Mouse (Mus musculus) Patski (cell line): Measurements from ENCODE around the gene Opn4. TPM values are rescaled to one million over a fixed set of nuclear protein-coding genes. Genes with fewer than 3 reads are reported as not detected.

Experiments used
- ATAC-seq: fragments of 100-300 bp; one replicate; pipeline ENCODE4 v1.8.0; 2021
- CTCF ChIA-PET: fragments of 350-600 bp; sonication (Branson Sonifier 250); formaldehyde crosslinking; loops from one replicate; lab custom pipeline; 2022; ENCODE audit warnings: inconsistent platforms; lab: Charles Lee
- POLR2A ChIA-PET: fragments of 350-600 bp; sonication (Branson Sonifier 250); formaldehyde crosslinking; loops from one replicate; lab custom pipeline; 2022; ENCODE audit warnings: antibody characterized with exemption, inconsistent platforms; lab: Charles Lee
- DNase-seq: peaks from one replicate; pipeline ENCODE4 v3.0.0-alpha.2; 2011; ENCODE audit warnings: low read depth, low spot score
- H3K27me3 ChIP-seq: fragments of 371-371 bp; one replicate; pipeline ENCODE4 v1.5.1; 2021
- CTCF ChIP-seq: fragments of 100-300 bp; IDR thresholded peaks from one replicate; pipeline ENCODE4 v1.5.1; 2021
- in situ Hi-C: fragments of 300-500 bp; cut with MboI; formaldehyde crosslinking; loops from 3 replicates; pipeline ENCODE4 v1.11.1; 2018; ENCODE audit warnings: low pct_unique_long_range_greater_than_20kb, mixed read lengths
- polyA plus RNA-seq: library from polyadenylated mRNA; unstranded; gene quantifications from one replicate; pipeline ENCODE4 v1.2.3, GENCODE M21; 2021

The Opn4 gene
- polyA plus RNA-seq, result not detected

DNA sequence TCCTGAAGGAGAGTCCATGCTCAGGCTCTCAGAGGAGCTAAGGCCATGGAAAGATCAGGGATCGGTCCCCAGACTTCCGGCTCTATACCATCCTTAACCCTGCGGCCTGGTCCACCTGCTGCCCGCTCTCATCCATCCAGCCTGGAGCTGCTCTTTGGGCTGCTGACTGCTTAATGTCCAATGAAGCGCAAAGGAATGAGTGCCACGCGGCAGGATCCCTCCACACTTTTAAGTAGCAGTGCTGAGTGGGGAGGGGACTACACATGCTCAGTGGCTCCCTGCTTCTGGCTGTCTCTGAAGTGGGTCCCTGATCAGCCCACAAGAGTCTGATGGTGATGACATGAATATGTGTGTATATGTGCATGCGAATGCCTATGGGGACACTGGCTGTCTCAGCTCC, at the start of gene Opn4:
TSS of gene Opn4 (minus strand) at position 202 of the 400 bp plus-strand sequence.
- DNase-seq (no peak), ATAC-seq (no peak)
- H3K27me3 ChIP-seq, result no peaks in the 10 kb centered on the region
- ChIA-PET POLR2A (interaction anchor here (1.1 kb wide), 1 partner anchor 13 kb away, joined by 3 read pairs; no protein-coding TSS in a partner anchor), CTCF (interaction anchor here (0.8 to 1.1 kb wide), 2 partner anchors 21 to 175 kb away, joined by 3 read pairs; no protein-coding TSS in a partner anchor)
- no peak for TF ChIP-seq CTCF
- in situ Hi-C loops, result no loop called here

GRCm38 (mm10) chr14:34647870-34648475, 48.0 kb upstream of the Opn4 start:
- ATAC-seq, result no peak
- DNase-seq, result no peak
- TF ChIP-seq CTCF, result no peak
- ChIA-PET CTCF (interaction anchor here (1.0 kb wide), 1 partner anchor 9 kb away, joined by 3 read pairs; no protein-coding TSS in a partner anchor), POLR2A (no interaction called here)
- H3K27me3 ChIP-seq, result no peaks in the 10 kb centered on the region
- in situ Hi-C loops, result no loop called here

DNA sequence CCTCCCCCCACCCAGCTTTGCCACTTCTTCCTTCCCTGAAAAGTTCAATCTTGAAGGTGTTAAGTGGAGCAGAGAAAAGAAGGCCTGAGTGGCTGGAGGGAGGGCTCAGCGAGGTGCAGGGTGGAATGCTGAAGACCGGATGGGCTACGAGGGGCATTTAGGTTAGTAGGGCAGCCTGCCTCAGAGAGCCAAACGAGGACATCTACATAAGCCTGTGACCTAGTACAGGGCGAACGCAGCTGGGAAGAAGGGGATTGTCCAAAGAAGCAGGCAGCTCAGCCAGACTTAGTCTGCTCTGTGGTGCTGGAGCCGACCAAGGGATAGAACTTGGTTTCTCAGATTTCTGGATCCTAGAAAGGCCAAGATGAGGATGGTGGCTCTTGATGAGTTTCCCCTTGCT, 44.2 kb upstream of the Opn4 start:
- ChIA-PET CTCF (no interaction called here), POLR2A (no interaction called here)
- TF ChIP-seq CTCF, result no peak
- ATAC-seq (no peak), DNase-seq (no peak)
- H3K27me3 ChIP-seq, result no peaks in the 10 kb centered on the region
- in situ Hi-C loops, result no loop called here

- no peak for TF ChIP-seq CTCF
- H3K27me3 ChIP-seq, result no peaks in the 10 kb centered on the region
- POLR2A ChIA-PET, result no interaction called here
- CTCF ChIA-PET, result no interaction called here
- no peak for DNase-seq
- no peak for ATAC-seq
- in situ Hi-C loops, result no loop called here
Measured at GRCm38 (mm10) chr14:34635721-34636120, 35.8 kb upstream of the Opn4 start.

- ChIA-PET CTCF (no interaction called here), POLR2A (no interaction called here)
- no peak for DNase-seq
- no peak for ATAC-seq
- in situ Hi-C loops, result no loop called here
- no peak for TF ChIP-seq CTCF
- H3K27me3 ChIP-seq, result no peaks in the 10 kb centered on the region
Measured at GRCm38 (mm10) chr14:34635192-34635591, 35.2 kb upstream of the Opn4 start.

GRCm38 (mm10) chr14:34632722-34633448, 32.9 kb upstream of the Opn4 start:
- H3K27me3 ChIP-seq, result no peaks in the 10 kb centered on the region
- ATAC-seq (no peak), DNase-seq (no peak)
- TF ChIP-seq CTCF, result no peak
- in situ Hi-C loops, result no loop called here
- POLR2A ChIA-PET, result interaction anchor here (0.6 kb wide), 1 partner anchor 264 kb away, joined by 3 read pairs; no protein-coding TSS in a partner anchor
- CTCF ChIA-PET, result interaction anchor here (1.1 to 2.4 kb wide), 3 partner anchors 12 to 136 kb away, joined by 3 to 8 read pairs (median 4); no protein-coding TSS in a partner anchor

- POLR2A ChIA-PET, result no interaction called here
- H3K27me3 ChIP-seq, result no peaks in the 10 kb centered on the region
- CTCF ChIA-PET, result interaction anchor here (1.1 kb wide), 1 partner anchor 11 kb away, joined by 3 read pairs; no protein-coding TSS in a partner anchor
- DNase-seq (no peak), ATAC-seq (no peak)
- TF ChIP-seq CTCF, result no peak
- in situ Hi-C loops, result no loop called here
Measured at GRCm38 (mm10) chr14:34626824-34627223, 26.9 kb upstream of the Opn4 start.

DNA sequence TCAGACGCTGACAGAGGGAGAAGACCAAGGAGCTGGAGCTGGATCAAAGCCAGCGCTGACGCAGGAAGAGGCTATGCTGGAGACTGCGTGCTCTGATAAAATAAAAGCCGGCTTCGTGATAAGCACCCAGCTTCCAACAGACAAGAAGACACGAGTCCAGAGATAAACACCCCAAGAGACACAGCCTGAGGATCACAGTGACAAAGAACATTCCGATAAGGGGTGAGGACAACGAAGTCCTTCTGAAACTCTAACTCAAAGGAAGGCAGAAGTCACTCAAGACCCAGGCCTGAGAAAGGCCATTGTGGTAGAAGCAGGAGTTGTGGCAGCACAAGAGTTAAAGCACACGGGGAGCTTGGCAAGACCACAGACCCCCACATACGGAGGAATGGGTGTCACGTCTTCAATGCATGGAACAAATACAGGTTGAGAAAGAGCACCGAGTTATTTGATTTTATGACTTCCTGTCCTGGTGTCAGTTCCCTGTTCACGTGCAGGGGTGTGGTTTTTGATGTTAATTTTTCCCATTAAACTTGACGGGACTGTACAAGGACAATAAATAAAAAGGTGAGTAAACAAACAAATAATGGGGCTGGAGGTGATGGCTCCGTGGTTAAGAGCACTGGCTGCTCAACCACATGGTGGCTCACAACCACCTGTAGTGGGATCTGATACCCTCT, 23.7 kb upstream of the Opn4 start:
- H3K27me3 ChIP-seq, result no peaks in the 10 kb centered on the region
- DNase-seq (no peak), ATAC-seq (no peak)
- POLR2A ChIA-PET, result no interaction called here
- CTCF ChIA-PET, result no interaction called here
- TF ChIP-seq CTCF, result no peak
- in situ Hi-C loops, result loop anchor here (5.0 kb wide), 1 partner anchor 149 kb away; no protein-coding TSS in a partner anchor

DNA sequence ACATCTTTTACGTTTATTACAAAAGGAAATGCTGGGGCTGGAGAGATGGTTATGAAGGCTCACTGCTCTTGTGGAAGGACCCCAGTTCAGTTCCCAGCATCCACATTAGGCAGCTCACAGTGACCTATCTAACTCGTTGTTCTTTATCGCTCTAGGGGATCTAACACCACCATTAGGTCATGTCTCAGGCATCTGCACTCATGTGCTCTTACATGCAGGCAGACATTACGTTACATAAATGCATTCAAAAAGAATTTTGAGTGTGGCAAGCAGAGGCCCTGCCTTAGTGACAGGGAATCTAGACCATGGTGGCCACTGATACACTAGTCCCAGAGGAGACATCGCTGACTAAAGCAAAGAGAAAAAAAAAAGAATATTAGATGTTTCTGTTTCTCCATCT, 23.1 kb upstream of the Opn4 start:
- ATAC-seq (no peak), DNase-seq (no peak)
- CTCF ChIA-PET, result interaction anchor here (1.0 to 1.2 kb wide), 2 partner anchors 45 to 152 kb away, joined by 3 read pairs; no protein-coding TSS in a partner anchor
- POLR2A ChIA-PET, result no interaction called here
- in situ Hi-C loops, result loop anchor here (5.0 kb wide), 1 partner anchor 149 kb away; no protein-coding TSS in a partner anchor
- TF ChIP-seq CTCF, result no peak
- no peaks in the 10 kb centered on the region for H3K27me3 ChIP-seq

DNA sequence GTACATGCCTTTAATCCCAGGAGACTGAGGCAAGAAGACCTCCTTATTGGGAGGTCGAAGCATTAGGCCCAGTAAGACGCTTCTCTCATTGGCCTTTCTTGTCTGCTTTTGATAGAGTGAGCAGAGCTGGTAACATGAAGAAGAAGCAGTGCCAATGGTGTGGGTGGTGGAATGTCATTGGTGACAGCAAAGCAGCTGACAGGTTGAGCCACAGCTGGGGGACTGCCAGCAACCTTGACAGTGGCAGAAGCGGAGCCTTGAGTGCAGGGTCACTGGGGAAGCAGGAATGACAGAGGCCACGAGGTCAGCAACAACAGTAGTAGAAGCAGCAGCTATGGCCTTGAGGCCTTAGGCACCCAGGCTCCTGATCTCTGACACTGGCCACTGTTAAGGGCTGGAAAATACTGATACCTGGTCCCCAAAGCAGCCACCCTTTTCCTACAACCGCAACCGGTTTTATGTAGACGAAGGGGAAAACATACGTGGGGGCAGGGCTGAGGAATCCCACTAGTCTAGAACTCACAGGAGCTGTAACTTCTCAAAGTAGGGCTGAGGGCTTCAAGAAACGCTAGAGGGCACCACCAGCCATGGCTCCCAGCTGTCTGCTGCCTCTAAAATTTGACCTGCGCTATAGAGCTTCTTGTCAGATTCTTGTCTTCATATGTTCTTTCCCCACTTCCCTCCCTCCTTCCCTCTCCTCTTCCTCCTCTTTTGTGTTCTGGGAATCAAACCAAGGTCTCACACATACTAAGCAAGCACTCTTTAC, 20.9 kb upstream of the Opn4 start:
- DNase-seq, result no peak
- no peak for ATAC-seq
- in situ Hi-C loops, result loop anchor here (5.0 kb wide), 1 partner anchor 152 kb away; no protein-coding TSS in a partner anchor
- CTCF ChIA-PET, result interaction anchor here (0.6 to 3.5 kb wide), 13 partner anchors 8 to 157 kb away, joined by 3 to 22 read pairs (median 3); no protein-coding TSS in a partner anchor
- no peaks in the 10 kb centered on the region for H3K27me3 ChIP-seq
- peak; percentile 69 for TF ChIP-seq CTCF
- POLR2A ChIA-PET, result no interaction called here
